Mouse (Mus musculus) MEL (cell line): Measurements from ENCODE around the gene Rprd1b. TPM values are rescaled to one million over a fixed set of nuclear protein-coding genes. Genes with fewer than 3 reads are reported as not detected.

Experiments used
- DNase-seq: peaks from one replicate; pipeline ENCODE4 v3.0.0; 2011; ENCODE audit warnings: low read depth, low spot score
- H3K27ac ChIP-seq: 2 replicates; pipeline ENCODE4 v1.5.1; 2012; ENCODE audit warnings: low read depth, mild to moderate bottlenecking, control low read depth, low read length, moderate library complexity; ENCODE audit not compliant: control insufficient read depth
- H3K27me3 ChIP-seq, 2 experiments: fragments of 150-350 bp in 1 of 2; sonication (generic) in 1 of 2; 2 replicates each; pipeline ENCODE4 v1.6.1; 2012; ENCODE audit warnings: low read length in 2 of 2, mild to moderate bottlenecking in 2 of 2, improper control_type of control experiment in 1 of 2, moderate library complexity in 1 of 2; ENCODE audit not compliant: insufficient read depth in 2 of 2, control insufficient read depth in 1 of 2
- H3K36me3 ChIP-seq, 2 experiments: 2 replicates each; pipeline ENCODE4 v1.6.1; 2012 to 2014; ENCODE audit warnings: low read length in 2 of 2, improper control_type of control experiment in 1 of 2, inconsistent platforms in 1 of 2, mild to moderate bottlenecking in 1 of 2; ENCODE audit not compliant: insufficient read depth in 2 of 2, control insufficient read depth in 1 of 2
- H3K4me1 ChIP-seq, 2 experiments: fragments of 150-350 bp in 1 of 2; sonication (generic) in 1 of 2; 2 replicates each; pipeline ENCODE4 v1.6.1; 2012; ENCODE audit warnings: low read length in 2 of 2, improper control_type of control experiment in 1 of 2, mild to moderate bottlenecking in 1 of 2; ENCODE audit not compliant: insufficient read depth in 2 of 2, control insufficient read depth in 1 of 2
- H3K4me3 ChIP-seq, 2 experiments: fragments of 150-350 bp in 1 of 2; sonication (generic) in 1 of 2; 2 replicates each; pipeline ENCODE4 v1.5.1; 2012; ENCODE audit warnings: low read depth in 2 of 2, low read length in 2 of 2, mild to moderate bottlenecking in 2 of 2, moderate library complexity in 2 of 2, control low read depth in 1 of 2, improper control_type of control experiment in 1 of 2; ENCODE audit not compliant: control insufficient read depth in 1 of 2, insufficient read depth in 1 of 2
- H3K79me2 ChIP-seq: 2 replicates; pipeline ENCODE4 v1.6.1; 2012; ENCODE audit warnings: mild to moderate bottlenecking, low read length, moderate library complexity; ENCODE audit not compliant: control insufficient read depth, poor library complexity, insufficient read depth
- H3K9ac ChIP-seq: 2 replicates; pipeline ENCODE4 v1.6.1; 2012; ENCODE audit warnings: low read depth, mild to moderate bottlenecking, control low read depth, low read length, moderate library complexity; ENCODE audit not compliant: control insufficient read depth, poor library complexity, severe bottlenecking
- H3K9me3 ChIP-seq: fragments of 150-350 bp; sonication (generic); replicated peaks from 2 replicates; pipeline ENCODE4 v1.6.1; 2012; ENCODE audit warnings: mild to moderate bottlenecking, low read length, improper control_type of control experiment, moderate library complexity; ENCODE audit not compliant: insufficient read depth
- CHD2 ChIP-seq: IDR thresholded peaks from 2 replicates; pipeline ENCODE4 v1.6.1; 2011; ENCODE audit warnings: low read length, improper control_type of control experiment
- E2F4 ChIP-seq: IDR thresholded peaks from 2 replicates; pipeline ENCODE4 v1.6.1; 2011; ENCODE audit warnings: low read depth, low read length, improper control_type of control experiment, borderline replicate concordance
- ETS1 ChIP-seq: IDR thresholded peaks from 2 replicates; pipeline ENCODE4 v1.6.1; 2012; ENCODE audit warnings: low read depth, mild to moderate bottlenecking, inconsistent platforms, low read length, improper control_type of control experiment, moderate library complexity
- GABPA ChIP-seq: IDR thresholded peaks from 2 replicates; pipeline ENCODE4 v1.6.1; 2012; ENCODE audit warnings: low read depth, mild to moderate bottlenecking, inconsistent platforms, low read length, improper control_type of control experiment, moderate library complexity
- HCFC1 ChIP-seq: IDR thresholded peaks from 2 replicates; pipeline ENCODE4 v1.6.1; 2012; ENCODE audit warnings: low read depth, mild to moderate bottlenecking, inconsistent platforms, low read length, improper control_type of control experiment, moderate library complexity
- KAT2A ChIP-seq: conservative IDR thresholded peaks from 2 replicates; pipeline ENCODE4 v1.6.1; 2012; ENCODE audit warnings: low read depth, low read length, improper control_type of control experiment, inconsistent platforms
- MYC ChIP-seq: IDR thresholded peaks from 2 replicates; pipeline ENCODE4 v1.6.1; 2011; ENCODE audit warnings: low read depth, mild to moderate bottlenecking, low read length, improper control_type of control experiment, moderate library complexity
- POLR2A ChIP-seq, 2 experiments: IDR thresholded peaks; 2 replicates each; pipeline ENCODE4 v1.6.1; 2011 to 2012; ENCODE audit warnings: low read length in 2 of 2, mild to moderate bottlenecking in 2 of 2, control low read depth in 1 of 2, improper control_type of control experiment in 1 of 2, low read depth in 1 of 2, moderate library complexity in 1 of 2; ENCODE audit not compliant: control insufficient read depth in 1 of 2, insufficient read depth in 1 of 2, poor library complexity in 1 of 2
- POLR2AphosphoS2 ChIP-seq: IDR thresholded peaks from 2 replicates; pipeline ENCODE4 v1.6.1; 2011; ENCODE audit warnings: low read length, improper control_type of control experiment
- RAD21 ChIP-seq: IDR thresholded peaks from 2 replicates; pipeline ENCODE4 v1.6.1; 2011; ENCODE audit warnings: mild to moderate bottlenecking, low read depth, low read length, improper control_type of control experiment
- RCOR1 ChIP-seq: IDR thresholded peaks from 2 replicates; pipeline ENCODE4 v1.6.1; 2012; ENCODE audit warnings: low read depth, mild to moderate bottlenecking, inconsistent platforms, low read length, improper control_type of control experiment
- SIN3A ChIP-seq: IDR thresholded peaks from 2 replicates; pipeline ENCODE4 v1.6.1; 2012; ENCODE audit warnings: low read length, improper control_type of control experiment, inconsistent platforms
- TCF12 ChIP-seq: IDR thresholded peaks from 2 replicates; pipeline ENCODE4 v1.6.1; 2014; ENCODE audit warnings: low read depth, mild to moderate bottlenecking, inconsistent platforms, low read length, improper control_type of control experiment, moderate library complexity
- UBTF ChIP-seq: IDR thresholded peaks from 2 replicates; pipeline ENCODE4 v1.6.1; 2012; ENCODE audit warnings: low read depth, mild to moderate bottlenecking, inconsistent platforms, low read length, improper control_type of control experiment, moderate library complexity, borderline replicate concordance; ENCODE audit not compliant: insufficient read depth
- USF1 ChIP-seq: IDR thresholded peaks from 2 replicates; pipeline ENCODE4 v1.6.1; 2014; ENCODE audit warnings: low read depth, mild to moderate bottlenecking, inconsistent platforms, low read length, improper control_type of control experiment, moderate library complexity
- USF2 ChIP-seq, 2 experiments: IDR thresholded peaks; 2 replicates each; pipeline ENCODE4 v1.6.1; 2011 to 2012; ENCODE audit warnings: improper control_type of control experiment in 2 of 2, low read length in 2 of 2, borderline replicate concordance in 1 of 2, inconsistent platforms in 1 of 2, low read depth in 1 of 2, mild to moderate bottlenecking in 1 of 2; ENCODE audit not compliant: insufficient read depth in 1 of 2
- ZKSCAN1 ChIP-seq: IDR thresholded peaks from 2 replicates; pipeline ENCODE4 v1.6.1; 2012; ENCODE audit warnings: low read depth, mild to moderate bottlenecking, inconsistent platforms, low read length, improper control_type of control experiment, moderate library complexity
- ZMIZ1 ChIP-seq: IDR thresholded peaks from 2 replicates; pipeline ENCODE4 v1.6.1; 2012; ENCODE audit warnings: low read depth, mild to moderate bottlenecking, inconsistent platforms, low read length, improper control_type of control experiment, moderate library complexity
- polyA plus RNA-seq, 2 experiments: library from polyadenylated mRNA; stranded (reverse) in 1 of 2; unstranded in 1 of 2; fragments of >175 nt in 1 of 2; fragments of >200 nt in 1 of 2; gene quantifications; 2 replicates each; pipeline versions ENCODE4 v1.2.1 to v1.2.4; 2012; ENCODE audit warnings: low replicate concordance in 2 of 2, low read depth in 1 of 2; ENCODE audit not compliant: insufficient read length in 2 of 2, insufficient read depth in 1 of 2, missing spikeins in 1 of 2
- total RNA-seq: library from RNA; depleted of rRNA; stranded (reverse); fragments of 300-350 nt; gene quantifications from 2 replicates; pipeline ENCODE4 v1.2.3, GENCODE M21; 2012

The Rprd1b gene
- total and polyA plus RNA-seq, 3 experiments: 14.2 to 35.1 TPM; not detected in 1

- H3K79me2 ChIP-seq: no peaks in the 10 kb centered on the region
- H3K9me3 ChIP-seq: no peaks in the 10 kb centered on the region
- H3K27me3 ChIP-seq: no peaks in the 10 kb centered on the region
- H3K9ac ChIP-seq: no peak overlapping the region
- DNase-seq: no peak
- no peak overlapping the region for H3K27ac ChIP-seq
- no peak overlapping the region for H3K4me3 ChIP-seq
- H3K4me1 ChIP-seq: peaks cover 4 to 18% of the 10 kb centered on the region in 2 experiments
- H3K36me3 ChIP-seq: peaks cover 0 to 4% of the 10 kb centered on the region in 2 experiments; a peak in 2 of 4 replicates
- TF ChIP-seq TCF12 (no peak), E2F4 (no peak), POLR2A (IDR thresholded peaks at IDR 0.05; ENCODE audit: control insufficient read depth in 1 of 2, insufficient read depth in 1 of 2, low read depth in 1 of 2, low read length in 2 of 2, poor library complexity in 1 of 2) (no peak)
These were observed 127.3 kb downstream of the Rprd1b start for GRCm38 (mm10) chr2:158155615-158156014.

DNA sequence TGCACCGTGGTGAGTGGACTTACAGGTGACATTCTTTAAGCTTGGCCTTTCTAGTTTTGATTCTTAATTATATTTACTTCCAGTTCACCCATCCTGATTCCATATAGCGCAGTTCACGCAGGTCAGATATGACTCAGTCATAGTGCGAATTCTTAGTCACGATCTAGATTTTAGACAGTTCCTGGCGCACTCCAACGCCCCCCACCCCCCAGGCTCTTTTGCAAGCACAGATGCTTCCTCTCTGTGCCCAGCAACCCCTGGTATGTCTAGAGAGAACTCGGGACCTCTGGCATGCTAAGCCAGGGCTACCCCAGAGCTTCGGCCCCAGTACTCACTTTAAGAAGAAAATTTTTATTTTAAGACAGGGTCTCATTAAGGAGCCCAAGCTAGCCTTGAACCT, 128.2 kb downstream of the Rprd1b start:
- no peaks in the 10 kb centered on the region for H3K79me2 ChIP-seq
- peaks cover 4 to 18% of the 10 kb centered on the region in 2 experiments for H3K4me1 ChIP-seq
- peaks cover 0 to 4% of the 10 kb centered on the region in 2 experiments; a peak in 2 of 4 replicates for H3K36me3 ChIP-seq
- H3K9me3 ChIP-seq: no peaks in the 10 kb centered on the region
- no peaks in the 10 kb centered on the region for H3K27me3 ChIP-seq
- H3K27ac ChIP-seq: no peak overlapping the region
- no peak overlapping the region for H3K4me3 ChIP-seq
- TF ChIP-seq POLR2AphosphoS2 (no peak), KAT2A (no peak), E2F4 (no peak), ZMIZ1 (no peak), USF1 (no peak), CHD2 (no peak), MYC (no peak), GABPA (no peak), RCOR1 (no peak), UBTF (no peak), ETS1 (no peak), USF2 (IDR thresholded peaks at IDR 0.05; ENCODE audit: borderline replicate concordance in 1 of 2, insufficient read depth in 1 of 2, low read depth in 1 of 2, low read length in 2 of 2) (no peak), SIN3A (no peak), RAD21 (no peak), HCFC1 (no peak), ZKSCAN1 (no peak), TCF12 (no peak)
- TF ChIP-seq, all 39 proteins: peak for 0
- no peak for DNase-seq
- no peak overlapping the region for H3K9ac ChIP-seq
